20 mouse cellular contexts compared by ENCODE assay signal in the genomic region with DNA sequence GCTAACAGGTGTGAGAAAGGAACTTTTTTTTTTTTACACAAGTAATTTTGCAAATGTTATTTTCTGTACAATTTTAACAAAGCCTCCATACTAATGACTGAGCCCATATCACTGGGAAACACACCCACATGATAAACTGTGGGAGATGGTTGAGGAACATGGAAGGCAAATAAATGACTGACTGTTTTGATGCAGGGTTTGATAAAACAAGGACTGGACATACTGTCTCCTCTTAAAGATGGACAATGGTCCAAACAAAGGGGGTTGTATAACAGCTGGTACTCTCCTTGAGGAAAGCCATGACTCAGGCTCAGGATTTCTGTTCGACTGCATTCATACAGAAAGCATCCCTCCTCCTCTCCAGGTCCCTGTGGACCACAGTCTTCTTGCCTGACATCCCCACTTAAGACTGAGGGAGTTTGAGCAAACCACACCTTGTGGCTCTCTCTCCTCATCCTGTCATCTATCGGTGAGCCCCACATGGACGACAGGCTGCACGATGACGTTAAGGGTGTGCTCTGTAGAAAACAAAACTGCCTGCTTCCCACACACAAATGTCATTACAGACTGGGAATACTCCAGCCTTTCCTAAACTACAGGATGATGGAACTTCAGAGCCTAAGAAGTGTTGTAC. TPM values are rescaled to one million over a fixed set of nuclear protein-coding genes. Genes with fewer than 3 reads are reported as not detected.
DNase-seq lines count a peak whose midpoint lies in the region; ATAC-seq and TF ChIP-seq lines count a peak whose summit lies in the region.
"Had no signal": no experiment of that assay in that cellular context is flagged by ENCODE, and none has a peak within 500 bp of the region (broad histone marks: within the 10 kb centered on the region; RNA-seq: fewer than 3 reads in every experiment).

No protein-coding gene starts in this region.

- no peaks in the 10 kb centered on the region for H3K36me3 ChIP-seq in embryonic facial prominence, embryonic 15.5 days
- H3K36me3 ChIP-seq in embryonic facial prominence, embryonic 10.5 days (replicated peaks): no peaks in the 10 kb centered on the region
- H3K36me3 ChIP-seq in kidney, adult 2 months (ENCODE audit: control insufficient read depth, insufficient read depth, low read length): no peaks in the 10 kb centered on the region
- no peaks in the 10 kb centered on the region for H3K36me3 ChIP-seq in kidney, embryonic 16.5 days (ENCODE audit: insufficient read depth, low read length)
- H3K36me3 ChIP-seq in lung, postnatal 0 days (ENCODE audit: insufficient read depth, low read length): no peaks in the 10 kb centered on the region
- H3K36me3 ChIP-seq in stomach, postnatal 0 days (ENCODE audit: control insufficient read depth, insufficient read depth, low read length): no peaks in the 10 kb centered on the region
- H3K36me3 ChIP-seq: embryonic facial prominence, embryonic 13.5 days; limb, embryonic 12.5 days had no signal

- H3K4me2 ChIP-seq in embryonic facial prominence, embryonic 15.5 days (replicated peaks): no peak overlapping the region
- no peak overlapping the region for H3K4me2 ChIP-seq in kidney, embryonic 16.5 days (replicated peaks; ENCODE audit: low read depth, low read length)
- no peak overlapping the region for H3K4me2 ChIP-seq in lung, postnatal 0 days (replicated peaks; ENCODE audit: low read depth, low read length)
- no peak overlapping the region for H3K4me2 ChIP-seq in stomach, postnatal 0 days (replicated peaks; ENCODE audit: low read depth)
- H3K4me2 ChIP-seq: embryonic facial prominence, embryonic 13.5 days; limb, embryonic 12.5 days had no signal

- no peaks in the 10 kb centered on the region for H3K9me3 ChIP-seq in embryonic facial prominence, embryonic 15.5 days (replicated peaks)
- H3K9me3 ChIP-seq in embryonic facial prominence, embryonic 10.5 days: no peaks in the 10 kb centered on the region
- no peaks in the 10 kb centered on the region for H3K9me3 ChIP-seq in kidney, embryonic 16.5 days (ENCODE audit: low read length)
- H3K9me3 ChIP-seq in lung, postnatal 0 days (ENCODE audit: low read length): no peaks in the 10 kb centered on the region
- H3K9me3 ChIP-seq in stomach, postnatal 0 days (ENCODE audit: control insufficient read depth, low read length): no peaks in the 10 kb centered on the region
- H3K9me3 ChIP-seq: embryonic facial prominence, embryonic 13.5 days; limb, embryonic 12.5 days had no signal

- WGBS in embryonic facial prominence, embryonic 15.5 days: 59% methylated on average over 5 of the region's 5 CpGs
- 87% methylated on average over 5 of the region's 5 CpGs for WGBS in embryonic facial prominence, embryonic 10.5 days
- WGBS in kidney, adult 2 months: 69% methylated on average over 5 of the region's 5 CpGs
- WGBS in kidney, embryonic 16.5 days: 73% methylated on average over 5 of the region's 5 CpGs
- 64% methylated on average over 5 of the region's 5 CpGs for WGBS in lung, postnatal 0 days
- 65% methylated on average over 5 of the region's 5 CpGs for WGBS in stomach, postnatal 0 days

- TF ChIP-seq EP300 in lung, postnatal 0 days (IDR thresholded peaks at IDR 0.05): peak; percentile 95
- no peak for TF ChIP-seq EP300 in stomach, postnatal 0 days (optimal IDR thresholded peaks at IDR 0.05)

- no peak overlapping the region for H3K9ac ChIP-seq in embryonic facial prominence, embryonic 15.5 days
- H3K9ac ChIP-seq in kidney, embryonic 16.5 days (replicated peaks; ENCODE audit: low read length): no peak overlapping the region
- no peak overlapping the region for H3K9ac ChIP-seq in lung, postnatal 0 days (replicated peaks; ENCODE audit: low read depth)
- H3K9ac ChIP-seq in stomach, postnatal 0 days (ENCODE audit: low read length): no peak overlapping the region
- H3K9ac ChIP-seq: embryonic facial prominence, embryonic 13.5 days; forebrain, postnatal 0 days; limb, embryonic 12.5 days had no signal

- peak overlapping the region; percentile 55; the same call in 1 of the 2 replicates for H3K27ac ChIP-seq in embryonic facial prominence, embryonic 15.5 days (replicated peaks)
- H3K27ac ChIP-seq in embryonic facial prominence, embryonic 10.5 days (replicated peaks): no peak overlapping the region
- H3K27ac ChIP-seq in kidney, adult 2 months (ENCODE audit: insufficient read depth, low read depth, low read length): no peak overlapping the region
- no peak overlapping the region for H3K27ac ChIP-seq in kidney, embryonic 16.5 days (ENCODE audit: low read length)
- no peak overlapping the region for H3K27ac ChIP-seq in lung, postnatal 0 days (ENCODE audit: low read length)
- 0 out of 2 replicates have a peak overlapping the region, but pooled peaks have one; percentile 18 for H3K27ac ChIP-seq in stomach, postnatal 0 days (replicated peaks)
- H3K27ac ChIP-seq: embryonic facial prominence, embryonic 13.5 days; limb, embryonic 12.5 days had no signal

- no peak for ATAC-seq in embryonic facial prominence, embryonic 15.5 days (ENCODE audit: insufficient number of reproducible peaks, low FRiP score, low TSS enrichment, low read depth)
- ATAC-seq in kidney, embryonic 16.5 days (ENCODE audit: low FRiP score, low TSS enrichment): no peak
- peak; percentile 14; the same call in 1 of the 2 replicates for ATAC-seq in lung, postnatal 0 days
- no peak for ATAC-seq in stomach, postnatal 0 days (ENCODE audit: low FRiP score, low TSS enrichment)
- ATAC-seq: activated CD4-positive, CD25-positive, alpha-beta regulatory T cell, adult 4 months; forebrain, postnatal 0 days; hindbrain, embryonic 16.5 days had no signal

- peaks cover 8% of the 10 kb centered on the region for H3K4me1 ChIP-seq in embryonic facial prominence, embryonic 15.5 days
- H3K4me1 ChIP-seq in embryonic facial prominence, embryonic 10.5 days: peaks cover 35% of the 10 kb centered on the region
- H3K4me1 ChIP-seq in kidney, adult 2 months (ENCODE audit: control insufficient read depth, insufficient read depth, low read length): no peaks in the 10 kb centered on the region
- H3K4me1 ChIP-seq in kidney, embryonic 16.5 days (ENCODE audit: insufficient read depth, low read length): peaks cover 34% of the 10 kb centered on the region
- H3K4me1 ChIP-seq in lung, postnatal 0 days (ENCODE audit: insufficient read depth, low read depth, low read length): peaks cover 12% of the 10 kb centered on the region; the same call in 1 of the 2 replicates
- no peaks in the 10 kb centered on the region for H3K4me1 ChIP-seq in stomach, postnatal 0 days (replicated peaks; ENCODE audit: control insufficient read depth, insufficient read depth)

- no peak for DNase-seq in embryonic facial prominence, embryonic 10.5 days (ENCODE audit: low spot score)
- peak; percentile 33 for DNase-seq in kidney, adult 2 months
- no peak for DNase-seq in lung, postnatal 0 days (ENCODE audit: low spot score)
- DNase-seq in lung, postnatal 14 days: no peak
- no peak for DNase-seq in stomach, postnatal 0 days (ENCODE audit: low spot score)
- no peak for DNase-seq in urinary bladder, adult 2 months (ENCODE audit: low spot score)
- DNase-seq: adrenal gland, postnatal 14 days; cerebellum, adult 8-10 months; forebrain, postnatal 0 days; gastrocnemius, postnatal 14 days; kidney, adult 8-10 months; kidney, postnatal 36 days; right cerebral cortex, adult 18-20 months had no signal

- no peak for TF ChIP-seq CTCF in kidney, adult 2 months (conservative IDR thresholded peaks at IDR 0.05; ENCODE audit: insufficient read depth, insufficient read length, low read depth, low read length)
- no peak for TF ChIP-seq CTCF in lung, postnatal 0 days (IDR thresholded peaks at IDR 0.05)
- no peak for TF ChIP-seq CTCF in stomach, postnatal 0 days (IDR thresholded peaks at IDR 0.05; ENCODE audit: low read depth)

- TF ChIP-seq POLR2A in kidney, adult 2 months (IDR thresholded peaks at IDR 0.05; ENCODE audit: low read depth, low read length): no peak

- H3K4me3 ChIP-seq in embryonic facial prominence, embryonic 15.5 days (replicated peaks): no peak overlapping the region
- no peak overlapping the region for H3K4me3 ChIP-seq in embryonic facial prominence, embryonic 10.5 days
- H3K4me3 ChIP-seq in kidney, adult 2 months (ENCODE audit: insufficient read depth, low read depth, low read length): no peak overlapping the region
- H3K4me3 ChIP-seq in kidney, embryonic 16.5 days (ENCODE audit: low read length): no peak overlapping the region
- no peak overlapping the region for H3K4me3 ChIP-seq in lung, postnatal 0 days (ENCODE audit: low read depth, low read length)
- H3K4me3 ChIP-seq in stomach, postnatal 0 days (ENCODE audit: low read depth, low read length): no peak overlapping the region
- H3K4me3 ChIP-seq: embryonic facial prominence, embryonic 13.5 days; limb, embryonic 12.5 days had no signal

- H3K27me3 ChIP-seq in embryonic facial prominence, embryonic 15.5 days: no peaks in the 10 kb centered on the region
- H3K27me3 ChIP-seq in embryonic facial prominence, embryonic 10.5 days (replicated peaks; ENCODE audit: low read depth, poor library complexity, severe bottlenecking): no peaks in the 10 kb centered on the region
- H3K27me3 ChIP-seq in kidney, adult 2 months (replicated peaks; ENCODE audit: control insufficient read depth, insufficient read depth, low read length): no peaks in the 10 kb centered on the region
- H3K27me3 ChIP-seq in kidney, embryonic 16.5 days (ENCODE audit: insufficient read depth, low read length): no peaks in the 10 kb centered on the region
- H3K27me3 ChIP-seq in lung, postnatal 0 days (replicated peaks; ENCODE audit: insufficient read depth, low read length): no peaks in the 10 kb centered on the region
- no peaks in the 10 kb centered on the region for H3K27me3 ChIP-seq in stomach, postnatal 0 days (ENCODE audit: control insufficient read depth, insufficient read depth, low read length)
- H3K27me3 ChIP-seq: CH12.LX; embryonic facial prominence, embryonic 13.5 days; limb, embryonic 12.5 days had no signal

RNA-seq across cellular contexts. Expression of a gene that starts 50.1 kb away (rescaled TPM):
- polyA plus RNA-seq in embryonic facial prominence, embryonic 15.5 days (2015; fragmentation: Nextera tagmentation; extraction: Ambion mirVana): 48.4 and 54.2 TPM in 2 replicates
- 26.5 and 28.4 TPM in 2 replicates for polyA plus RNA-seq in embryonic facial prominence, embryonic 10.5 days (2016; fragmentation: Nextera tagmentation; extraction: Ambion mirVana)
- 44.6 and 47.8 TPM in 2 replicates for polyA plus RNA-seq in kidney, adult 2 months (2012; rRNA removed)
- polyA plus RNA-seq in kidney, embryonic 16.5 days (2015; fragmentation: Nextera tagmentation; extraction: Ambion mirVana): 105 and 109 TPM in 2 replicates
- polyA plus RNA-seq in lung, postnatal 0 days (2015; fragmentation: Nextera tagmentation; extraction: Ambion mirVana): 101 and 106 TPM in 2 replicates
- polyA plus RNA-seq in stomach, postnatal 0 days (2015; fragmentation: Nextera tagmentation; extraction: Ambion mirVana): 41.6 and 41.8 TPM in 2 replicates
- polyA plus RNA-seq in urinary bladder, adult 2 months (2012; rRNA removed): 191 and 224 TPM in 2 replicates

Comparison
In these comparisons a context has a peak if more than half of its experiments do, and no peak if none do; other contexts are left out.
1. H3K27ac ChIP-seq: peak in embryonic facial prominence, embryonic 15.5 days (single experiment) and stomach, postnatal 0 days (single experiment); none in embryonic facial prominence, embryonic 10.5 days (single experiment), kidney, adult 2 months (single experiment), kidney, embryonic 16.5 days (single experiment) and lung, postnatal 0 days (single experiment).